Mouse (Mus musculus) E14TG2a.4 (cell line): ENCODE measurements around the gene Serpina3n.
"Not testable (repeated sequence)": the region's sequence is repeated elsewhere in the genome, so short reads cannot be mapped to it uniquely, and the experiment has no call there.

Experiments
- H3K27me3 ChIP-seq: 2 replicates; pipeline ENCODE4 v1.6.1; 2014; ENCODE audit warnings: low read length, control low read depth; ENCODE audit not compliant: insufficient read depth
- H3K36me3 ChIP-seq: 2 replicates; pipeline ENCODE4 v1.6.1; 2014; ENCODE audit warnings: low read length, control low read depth; ENCODE audit not compliant: insufficient read depth
- H3K4me1 ChIP-seq: replicated peaks from 2 replicates; pipeline ENCODE4 v1.6.1; 2014; ENCODE audit warnings: low read depth, low read length, control low read depth
- H3K4me3 ChIP-seq: replicated peaks from 2 replicates; pipeline ENCODE4 v1.5.1; 2014; ENCODE audit warnings: mild to moderate bottlenecking, low read length
- H3K9me3 ChIP-seq: 2 replicates; pipeline ENCODE4 v1.6.1; 2014; ENCODE audit warnings: low read length, control low read depth
- CTCF ChIP-seq: conservative IDR thresholded peaks from 2 replicates; pipeline ENCODE4 v1.5.1; 2014; ENCODE audit warnings: low read length
- NANOG ChIP-seq: IDR thresholded peaks from 2 replicates; pipeline ENCODE4 v1.6.1; 2014; ENCODE audit warnings: borderline replicate concordance, low read length, mixed read lengths
- POU5F1 ChIP-seq: IDR thresholded peaks from 2 replicates; pipeline ENCODE4 v1.6.1; 2014; ENCODE audit warnings: low read length, borderline replicate concordance

Gene Serpina3n

GRCm38 (mm10) chr12:104406454-104406885, at the start of gene Serpina3n:
Gene Serpina3n (plus strand): TSS chr12:104406729.
- TF ChIP-seq NANOG (no peak), POU5F1 (no peak), CTCF (no peak)
- Histone ChIP-seq H3K4me3 (no peak within 1 kb of the TSS), H3K27me3 (peaks cover 5% of the 10 kb centered on the region; the same call in 1 of the 2 replicates), H3K36me3 (no peaks in the 10 kb centered on the region), H3K9me3 (no peaks in the 10 kb centered on the region), H3K4me1 (no peaks in the 10 kb centered on the region)

- no peak for TF ChIP-seq POU5F1
- TF ChIP-seq CTCF = no peak
- TF ChIP-seq NANOG = no peak
- no peaks in the 10 kb centered on the region for H3K27me3 ChIP-seq
Measured at GRCm38 (mm10) chr12:104369986-104370385, 36.5 kb upstream of the Serpina3n start.

GRCm38 (mm10) chr12:104377179-104377578, 29.4 kb upstream of the Serpina3n start:
- not testable (repeated sequence) for H3K4me1 ChIP-seq, H3K4me3 ChIP-seq, H3K27me3 ChIP-seq, H3K36me3 ChIP-seq
- H3K9me3 ChIP-seq = peaks cover 47% of the 10 kb centered on the region

More at GRCm38 (mm10) chr12:104369986-104370385, 36.5 kb upstream of the Serpina3n start:
- H3K9me3 ChIP-seq = no peaks in the 10 kb centered on the region
- no peaks in the 10 kb centered on the region for H3K36me3 ChIP-seq
- H3K4me3 ChIP-seq = no peak overlapping the region
- no peaks in the 10 kb centered on the region for H3K4me1 ChIP-seq

- not testable (repeated sequence) for H3K4me1 ChIP-seq, H3K27me3 ChIP-seq, H3K4me3 ChIP-seq, H3K36me3 ChIP-seq
- H3K9me3 ChIP-seq = peaks cover 54% of the 10 kb centered on the region
Measured at GRCm38 (mm10) chr12:104378351-104378750, 28.2 kb upstream of the Serpina3n start.

- H3K36me3 ChIP-seq, H3K27me3 ChIP-seq, H3K4me1 ChIP-seq, H3K4me3 ChIP-seq: not testable (repeated sequence)
- peaks cover 56% of the 10 kb centered on the region for H3K9me3 ChIP-seq
Measured at GRCm38 (mm10) chr12:104378815-104379214, 27.7 kb upstream of the Serpina3n start.

GRCm38 (mm10) chr12:104379856-104380255, 26.7 kb upstream of the Serpina3n start:
- peaks cover 61% of the 10 kb centered on the region for H3K9me3 ChIP-seq
- no peaks in the 10 kb centered on the region for H3K4me1 ChIP-seq
- no peak overlapping the region for H3K4me3 ChIP-seq
- no peaks in the 10 kb centered on the region for H3K36me3 ChIP-seq
- no peaks in the 10 kb centered on the region for H3K27me3 ChIP-seq
- TF ChIP-seq CTCF = no peak
- no peak for TF ChIP-seq NANOG
- TF ChIP-seq POU5F1 = no peak

- not testable (repeated sequence) for H3K4me3 ChIP-seq
Measured at GRCm38 (mm10) chr12:104381071-104381604, 25.4 kb upstream of the Serpina3n start.

GRCm38 (mm10) chr12:104385987-104386386, 20.5 kb upstream of the Serpina3n start:
- peaks cover 14% of the 10 kb centered on the region for H3K9me3 ChIP-seq
- not testable (repeated sequence) for H3K4me1 ChIP-seq, H3K27me3 ChIP-seq, H3K4me3 ChIP-seq, H3K36me3 ChIP-seq

More at GRCm38 (mm10) chr12:104381071-104381604, 25.4 kb upstream of the Serpina3n start:
- H3K9me3 ChIP-seq = peaks cover 52% of the 10 kb centered on the region
- not testable (repeated sequence) for H3K36me3 ChIP-seq, H3K4me1 ChIP-seq, H3K27me3 ChIP-seq

- peaks cover 14% of the 10 kb centered on the region for H3K9me3 ChIP-seq
- H3K36me3 ChIP-seq, H3K4me1 ChIP-seq, H3K4me3 ChIP-seq, H3K27me3 ChIP-seq: not testable (repeated sequence)
Measured at GRCm38 (mm10) chr12:104386878-104387277, 19.7 kb upstream of the Serpina3n start.

- H3K36me3 ChIP-seq = no peaks in the 10 kb centered on the region
- H3K9me3 ChIP-seq = peaks cover 7% of the 10 kb centered on the region; the same call in 1 of the 2 replicates
- H3K27me3 ChIP-seq = no peaks in the 10 kb centered on the region
- no peak overlapping the region for H3K4me3 ChIP-seq
- H3K4me1 ChIP-seq = no peaks in the 10 kb centered on the region
- no peak for TF ChIP-seq POU5F1
- TF ChIP-seq CTCF = no peak
- TF ChIP-seq NANOG = no peak
Measured at GRCm38 (mm10) chr12:104388477-104388876, 18.1 kb upstream of the Serpina3n start.

- H3K4me1 ChIP-seq, H3K9me3 ChIP-seq, H3K4me3 ChIP-seq, H3K27me3 ChIP-seq, H3K36me3 ChIP-seq: not testable (repeated sequence)
Measured at GRCm38 (mm10) chr12:104391057-104391456, 15.5 kb upstream of the Serpina3n start.
